Mouse (Mus musculus) thymus, adult 2 months (tissue): ENCODE measurements around the gene Map3k21. TPM values are rescaled to one million over a fixed set of nuclear protein-coding genes. Genes with fewer than 3 reads are reported as not detected.

Source experiments
- DNase-seq: peaks from one replicate; pipeline ENCODE4 v3.0.0; 2021
- H3K27ac ChIP-seq: fragments of 200-500 bp; 2 replicates; pipeline ENCODE4 v1.5.1; 2012; ENCODE audit warnings: low read length, control low read depth; ENCODE audit not compliant: control insufficient read depth, insufficient read depth
- H3K27me3 ChIP-seq: fragments of 200-500 bp; 2 replicates; pipeline ENCODE4 v1.6.1; 2012; ENCODE audit warnings: mild to moderate bottlenecking, low read length, moderate library complexity, mixed read lengths; ENCODE audit not compliant: control insufficient read depth, insufficient read depth
- H3K36me3 ChIP-seq: fragments of 200-500 bp; 2 replicates; pipeline ENCODE4 v1.6.1; 2012; ENCODE audit warnings: mild to moderate bottlenecking, low read length, moderate library complexity; ENCODE audit not compliant: control insufficient read depth, insufficient read depth
- H3K4me1 ChIP-seq: fragments of 200-500 bp; replicated peaks from 2 replicates; pipeline ENCODE4 v1.6.1; 2012; ENCODE audit warnings: low read length; ENCODE audit not compliant: control insufficient read depth, insufficient read depth
- H3K4me3 ChIP-seq: fragments of 200-500 bp; 2 replicates; pipeline ENCODE4 v1.5.1; 2012; ENCODE audit warnings: mild to moderate bottlenecking, low read length, control low read depth, moderate library complexity; ENCODE audit not compliant: control insufficient read depth, insufficient read depth
- CTCF ChIP-seq: fragments of 200-500 bp; IDR thresholded peaks from 2 replicates; pipeline ENCODE4 v1.5.1; 2012; ENCODE audit warnings: mild to moderate bottlenecking, control low read depth, low read length, moderate library complexity, borderline replicate concordance; ENCODE audit not compliant: control insufficient read depth, poor library complexity, insufficient read depth; ENCODE audit errors: extremely low read depth
- POLR2A ChIP-seq: fragments of 200-500 bp; IDR thresholded peaks from 2 replicates; pipeline ENCODE4 v1.6.1; 2012; ENCODE audit warnings: mild to moderate bottlenecking, low read length, control low read depth, moderate library complexity; ENCODE audit not compliant: control insufficient read depth, poor library complexity, insufficient read depth; ENCODE audit errors: extremely low read depth
- WGBS: fragments of 180-500 bp; shearing (Covaris S2); methylation state at CpG from one replicate; pipeline ENCODE4 v1.1.7; 2018; 5-methylcytosine and 5-hydroxymethylcytosine counted together
- polyA plus RNA-seq: library from polyadenylated mRNA; depleted of rRNA; stranded (reverse); fragments of >200 nt; gene quantifications from 2 replicates; pipeline ENCODE4 v1.2.3, GENCODE M21; 2012

Map3k21 gene
- polyA plus RNA-seq, 1 experiment, result 0.03 TPM

DNA sequence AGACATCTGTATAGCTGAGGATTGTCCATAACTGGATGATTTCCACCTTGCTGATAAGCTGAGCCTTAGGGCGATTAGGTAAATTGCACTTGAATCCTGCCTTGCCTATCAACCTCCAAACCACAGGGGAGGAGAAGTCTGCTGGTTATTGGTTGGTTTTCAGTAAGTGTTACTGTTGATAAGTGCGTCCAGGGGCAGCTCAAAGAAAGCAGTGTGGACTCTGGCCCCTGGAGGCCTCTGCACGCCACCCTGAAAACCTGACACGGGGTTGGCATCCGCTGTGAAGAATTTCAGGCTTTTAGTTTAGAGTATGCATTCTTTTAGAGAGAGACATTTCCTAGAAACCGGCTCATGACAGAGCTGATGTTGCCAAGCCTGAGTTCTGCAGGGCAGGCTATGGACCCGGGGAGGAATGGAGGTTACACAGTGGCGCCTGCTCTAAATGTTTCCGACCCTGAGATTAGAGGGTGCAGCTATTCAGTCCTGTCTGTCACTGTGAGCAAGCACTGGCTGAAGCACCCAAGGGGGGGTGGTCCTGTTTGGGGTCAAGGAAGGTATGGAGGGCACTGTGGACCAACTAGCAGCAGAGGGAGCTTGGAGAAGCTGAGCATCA lies 38.6 kb downstream of the Map3k21 start:
- Histone ChIP-seq H3K4me3 (no peak overlapping the region), H3K27me3 (no peaks in the 10 kb centered on the region), H3K4me1 (no peaks in the 10 kb centered on the region), H3K36me3 (no peaks in the 10 kb centered on the region), H3K27ac (no peak overlapping the region)
- TF ChIP-seq CTCF, result no peak
- TF ChIP-seq POLR2A, result no peak
- WGBS, result 94% methylated on average over 9 of the region's 9 CpGs
- no peak for DNase-seq

DNA sequence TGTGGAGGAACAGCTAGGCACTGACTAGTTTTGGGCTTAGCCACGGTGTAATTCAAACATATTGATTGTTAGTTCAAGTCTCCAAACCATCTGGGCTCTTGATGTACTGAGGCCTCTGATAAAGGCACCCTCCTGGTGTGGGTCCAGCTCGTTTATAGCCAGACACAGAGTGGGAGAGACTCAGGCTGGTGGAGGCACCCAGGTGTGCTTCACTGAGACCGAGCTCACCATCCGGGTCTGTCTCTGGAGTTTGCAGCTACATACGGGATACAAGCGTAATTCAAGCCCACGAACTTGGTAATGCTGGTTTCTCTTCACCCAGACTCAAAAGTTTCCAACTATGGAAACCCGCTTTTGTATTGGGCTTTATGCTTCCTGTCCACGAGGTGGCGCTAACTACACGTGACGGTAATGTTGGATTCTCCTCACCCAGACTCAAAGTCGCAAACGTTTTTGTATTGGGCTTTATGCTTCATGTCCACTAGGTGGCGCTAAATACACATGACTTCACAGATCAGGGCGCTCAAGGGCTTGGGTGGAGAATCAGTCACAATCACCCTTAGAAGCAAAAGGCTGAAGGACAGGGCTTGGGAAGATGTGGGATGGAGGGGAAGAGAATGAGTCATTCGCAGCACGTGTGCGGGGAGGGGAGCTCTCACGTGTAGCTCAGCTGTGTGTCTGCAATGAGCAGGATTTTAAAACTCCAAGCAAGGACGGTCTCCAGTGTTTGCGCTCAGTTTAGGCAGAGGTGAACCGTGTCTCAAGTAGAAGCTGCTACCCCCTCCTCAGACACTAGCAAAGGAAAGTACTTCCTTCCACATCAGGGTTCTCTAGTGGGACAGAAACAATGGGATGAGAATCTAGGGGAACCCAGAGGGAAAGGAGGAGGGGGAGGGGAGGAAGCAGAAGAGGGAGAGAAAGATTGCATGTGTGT lies 40.0 kb downstream of the Map3k21 start:
- Histone ChIP-seq H3K4me3 (no peak overlapping the region), H3K4me1 (no peaks in the 10 kb centered on the region), H3K27ac (no peak overlapping the region), H3K36me3 (no peaks in the 10 kb centered on the region), H3K27me3 (no peaks in the 10 kb centered on the region)
- TF ChIP-seq CTCF, result no peak
- TF ChIP-seq POLR2A, result no peak
- 25% methylated on average over 23 of the region's 23 CpGs for WGBS
- peak; percentile 70 for DNase-seq

DNA sequence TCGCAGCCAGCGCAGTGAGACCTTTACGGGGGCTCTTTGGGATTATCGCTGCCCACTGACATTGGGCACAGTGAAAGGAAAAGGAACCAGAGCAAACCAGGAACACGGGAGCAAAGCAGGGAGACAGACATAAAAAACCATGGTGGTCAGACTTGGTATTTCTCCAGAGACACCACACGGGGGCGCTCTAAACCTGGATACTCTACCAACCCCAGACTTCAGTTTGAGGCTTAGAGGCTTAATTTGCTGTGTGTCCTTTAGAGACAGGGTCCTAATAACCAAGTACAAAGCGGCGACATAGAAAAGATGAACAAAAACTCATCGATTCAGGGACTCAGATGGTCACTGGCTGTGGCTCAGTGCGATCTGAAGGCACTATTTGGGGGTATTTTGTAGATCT lies 45.4 kb downstream of the Map3k21 start:
- no peak overlapping the region for H3K27ac ChIP-seq
- WGBS, result 24% methylated on average over 11 of the region's 11 CpGs
- no peaks in the 10 kb centered on the region; the same call in 1 of the 2 replicates for H3K27me3 ChIP-seq
- no peak overlapping the region for H3K4me3 ChIP-seq
- DNase-seq, result no peak
- no peaks in the 10 kb centered on the region for H3K4me1 ChIP-seq
- H3K36me3 ChIP-seq, result no peaks in the 10 kb centered on the region
- no peak for TF ChIP-seq POLR2A
- no peak for TF ChIP-seq CTCF

DNA sequence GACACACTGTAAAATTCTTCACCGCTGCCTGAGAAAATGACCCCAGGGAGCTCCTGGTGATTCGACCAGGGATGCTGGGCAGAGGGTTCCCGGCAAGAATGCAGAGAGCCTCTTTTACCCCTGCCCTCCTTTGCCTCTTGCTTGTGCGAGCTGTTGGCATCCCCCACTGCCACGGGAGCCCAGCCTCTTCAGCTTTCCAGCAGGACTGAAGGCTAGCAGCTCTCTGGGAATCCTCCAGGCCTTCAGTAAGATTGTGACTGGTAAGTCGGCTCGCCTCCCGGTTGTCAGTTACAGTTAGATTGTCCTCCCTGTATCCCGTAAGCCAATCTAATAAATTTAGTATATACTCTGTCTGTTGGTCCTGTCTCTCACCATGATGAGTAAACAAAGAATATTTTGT lies 46.5 kb downstream of the Map3k21 start:
- no peaks in the 10 kb centered on the region for H3K4me1 ChIP-seq
- no peak for DNase-seq
- no peaks in the 10 kb centered on the region; the same call in 1 of the 2 replicates for H3K27me3 ChIP-seq
- no peak overlapping the region for H3K27ac ChIP-seq
- no peak overlapping the region for H3K4me3 ChIP-seq
- WGBS, result 91% methylated on average over 9 of the region's 9 CpGs
- no peaks in the 10 kb centered on the region for H3K36me3 ChIP-seq
- TF ChIP-seq POLR2A (no peak), CTCF (no peak)

DNA sequence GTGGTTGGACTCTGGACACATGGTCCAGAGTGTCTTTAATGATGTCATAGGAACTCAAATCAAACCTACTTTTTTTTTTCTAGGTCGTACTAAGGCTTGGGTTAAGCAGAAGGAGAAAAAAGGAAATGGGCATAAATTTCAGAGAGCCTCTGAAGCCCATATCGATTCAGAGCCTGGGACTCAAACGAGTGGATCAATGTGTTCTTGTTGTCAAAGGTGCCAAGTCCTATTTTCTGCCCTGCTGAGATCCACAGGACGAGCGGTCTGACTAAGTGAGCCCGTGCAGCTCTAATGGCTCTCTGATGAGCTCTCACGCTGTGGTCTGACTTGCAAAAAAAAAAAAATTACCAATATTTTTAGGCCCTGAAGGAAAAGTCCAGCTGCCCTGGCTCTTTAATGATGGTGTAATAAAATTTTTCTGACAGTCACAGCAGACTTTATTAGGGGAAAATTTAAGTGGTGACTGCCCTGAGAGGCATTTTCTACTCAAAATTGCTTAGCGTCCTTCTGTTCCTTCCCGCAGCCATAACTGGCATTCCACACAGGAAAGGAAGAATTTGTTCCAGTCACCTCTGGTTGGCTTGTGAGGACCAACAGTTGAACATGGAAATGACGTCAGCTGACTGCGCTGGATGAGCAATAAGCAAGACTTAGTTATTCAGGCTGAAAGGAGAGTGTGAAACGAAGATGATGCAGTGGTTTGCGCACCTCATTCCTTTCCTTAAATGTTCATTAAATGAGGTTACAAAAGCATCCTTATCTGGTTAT lies 47.2 kb downstream of the Map3k21 start:
- 85% methylated on average over 13 of the region's 13 CpGs for WGBS
- no peak overlapping the region for H3K4me3 ChIP-seq
- H3K27ac ChIP-seq, result no peak overlapping the region
- no peak for DNase-seq
- TF ChIP-seq POLR2A (no peak), CTCF (no peak)
- H3K27me3 ChIP-seq, result no peaks in the 10 kb centered on the region; the same call in 1 of the 2 replicates
- H3K36me3 ChIP-seq, result no peaks in the 10 kb centered on the region
- H3K4me1 ChIP-seq, result no peaks in the 10 kb centered on the region

DNA sequence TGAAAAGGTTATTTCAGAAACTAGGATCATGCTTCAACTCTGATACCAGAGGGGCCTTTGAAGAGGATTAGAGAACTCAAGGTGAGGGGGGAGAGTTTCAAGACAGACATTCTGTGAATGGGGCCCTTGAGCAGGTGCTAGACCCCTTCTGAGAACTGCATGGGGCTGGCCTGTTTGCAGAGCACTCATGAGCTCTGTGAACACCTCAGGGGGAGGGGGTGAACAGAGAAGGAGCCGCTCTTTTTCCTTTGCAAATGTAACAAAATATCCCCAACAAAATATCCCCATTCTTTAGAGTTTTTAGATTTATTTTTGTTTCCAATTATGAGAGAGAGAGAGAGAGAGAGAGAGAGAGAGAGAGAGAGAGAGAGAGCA lies 47.7 kb downstream of the Map3k21 start:
- Histone ChIP-seq H3K27ac (no peak overlapping the region), H3K4me3 (no peak overlapping the region)
- 91% methylated on average over 1 of the region's 1 CpGs for WGBS

More for the DNA sequence above, 47.7 kb downstream of the Map3k21 start:
- Histone ChIP-seq H3K4me1 (no peaks in the 10 kb centered on the region), H3K27me3 (no peaks in the 10 kb centered on the region; the same call in 1 of the 2 replicates), H3K36me3 (no peaks in the 10 kb centered on the region)
- no peak for DNase-seq
- TF ChIP-seq CTCF (no peak), POLR2A (no peak)
